Mouse (Mus musculus) kidney, adult 2 months (tissue): ENCODE measurements at regions not wholly inside any gene's neighbourhood (a gene's known extent, or its start where the extent isn't known, plus 50 kb on each side); places are given as distances from the start of the nearest gene placed in this dataset.

Experiments used
- CTCF ChIP-seq: fragments of 200-500 bp; conservative IDR thresholded peaks from 2 replicates; pipeline ENCODE4 v1.5.1; 2011; ENCODE audit warnings: low read depth, mild to moderate bottlenecking, control low read depth, low read length, moderate library complexity, mixed read lengths; ENCODE audit not compliant: insufficient read depth, insufficient read length
- POLR2A ChIP-seq: fragments of 200-500 bp; IDR thresholded peaks from one replicate; pipeline ENCODE4 v1.6.1; 2011; ENCODE audit warnings: low read depth, low read length, control low read depth

DNA sequence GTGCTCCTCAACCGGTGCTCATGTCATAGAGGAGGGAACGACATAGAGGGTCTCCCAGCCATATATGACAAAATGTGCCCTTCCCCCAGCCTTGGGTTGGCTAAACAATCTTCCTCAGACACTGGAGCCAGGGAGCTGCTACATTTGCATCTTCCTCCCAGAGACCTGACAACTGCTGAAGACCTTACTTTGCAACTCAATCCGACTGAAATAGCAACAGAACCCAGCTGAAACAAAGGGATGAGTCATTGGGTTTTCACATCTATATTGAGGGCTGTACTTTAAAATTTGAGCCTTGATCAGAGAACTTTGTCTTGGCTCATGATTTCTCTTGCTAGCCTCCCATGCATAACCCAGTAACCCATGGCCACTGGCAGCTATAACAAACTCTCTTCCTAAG lies 115.5 kb downstream of the Crisp4 start:
- no peak for TF ChIP-seq CTCF
- no peak for TF ChIP-seq POLR2A
